Mouse (Mus musculus) WW6 (cell line): ENCODE measurements around the gene Bad.

Experiments
- DNase-seq: peaks from one replicate; pipeline ENCODE4 v3.0.0-alpha.2; 2013; ENCODE audit warnings: low read depth, low spot score

Gene Bad

DNA sequence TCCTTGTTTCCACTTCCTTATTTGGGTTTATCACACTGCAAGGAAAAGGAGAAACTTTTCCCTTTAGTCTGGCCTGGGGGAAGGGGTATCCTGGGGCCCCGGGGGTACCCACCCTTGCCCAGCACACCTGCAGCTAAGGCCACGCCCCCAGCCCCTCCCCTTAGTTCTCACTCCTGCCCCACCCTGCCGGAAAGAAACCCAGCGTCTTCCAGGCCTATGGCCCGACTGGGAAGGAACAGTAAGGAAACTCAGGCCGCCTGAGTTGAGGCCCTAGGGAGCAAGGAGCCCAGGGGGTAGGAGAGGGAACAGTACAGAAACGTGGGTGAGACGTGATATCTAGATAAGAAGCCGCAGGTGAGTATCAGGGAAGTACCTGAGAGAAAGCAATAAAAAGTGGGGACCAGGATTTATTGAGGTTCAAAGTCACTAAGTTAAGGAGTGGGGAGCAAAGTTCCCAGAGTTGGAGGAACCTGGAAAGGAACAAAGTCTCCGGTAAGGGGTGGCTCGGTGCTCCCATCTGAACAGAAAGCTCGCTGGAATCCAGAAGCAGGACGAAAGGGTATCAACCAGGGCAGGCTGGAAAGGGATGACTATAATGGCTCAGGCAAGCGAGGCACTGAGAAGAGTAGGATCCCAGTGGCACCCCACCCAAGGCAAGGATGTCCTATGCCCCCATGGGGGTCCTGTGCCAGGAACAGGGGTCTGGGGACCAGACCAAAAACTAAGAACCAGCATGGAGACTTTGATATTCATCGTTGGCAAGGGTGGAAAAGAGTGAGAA, 27.0 kb downstream of the Bad start:
- no peak for DNase-seq

DNA sequence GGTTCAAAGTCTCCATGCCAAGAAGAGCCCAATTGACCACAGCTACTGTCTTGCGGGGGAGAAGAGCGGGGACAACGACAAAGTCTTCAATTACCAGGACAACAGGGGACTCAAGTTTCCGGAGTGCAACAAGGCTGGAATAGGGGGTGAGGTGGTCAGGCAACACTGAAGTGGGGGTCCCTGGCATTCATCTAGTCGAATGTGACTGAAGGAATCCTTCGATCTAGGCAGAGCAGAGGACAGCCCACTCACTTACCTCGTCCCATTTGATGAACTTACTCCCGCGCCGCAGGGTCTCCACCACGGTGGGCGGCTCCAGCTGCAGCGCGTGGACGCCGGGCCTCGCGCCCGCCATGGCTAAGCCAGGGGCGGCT, 27.6 kb downstream of the Bad start:
- DNase-seq, result no peak

DNA sequence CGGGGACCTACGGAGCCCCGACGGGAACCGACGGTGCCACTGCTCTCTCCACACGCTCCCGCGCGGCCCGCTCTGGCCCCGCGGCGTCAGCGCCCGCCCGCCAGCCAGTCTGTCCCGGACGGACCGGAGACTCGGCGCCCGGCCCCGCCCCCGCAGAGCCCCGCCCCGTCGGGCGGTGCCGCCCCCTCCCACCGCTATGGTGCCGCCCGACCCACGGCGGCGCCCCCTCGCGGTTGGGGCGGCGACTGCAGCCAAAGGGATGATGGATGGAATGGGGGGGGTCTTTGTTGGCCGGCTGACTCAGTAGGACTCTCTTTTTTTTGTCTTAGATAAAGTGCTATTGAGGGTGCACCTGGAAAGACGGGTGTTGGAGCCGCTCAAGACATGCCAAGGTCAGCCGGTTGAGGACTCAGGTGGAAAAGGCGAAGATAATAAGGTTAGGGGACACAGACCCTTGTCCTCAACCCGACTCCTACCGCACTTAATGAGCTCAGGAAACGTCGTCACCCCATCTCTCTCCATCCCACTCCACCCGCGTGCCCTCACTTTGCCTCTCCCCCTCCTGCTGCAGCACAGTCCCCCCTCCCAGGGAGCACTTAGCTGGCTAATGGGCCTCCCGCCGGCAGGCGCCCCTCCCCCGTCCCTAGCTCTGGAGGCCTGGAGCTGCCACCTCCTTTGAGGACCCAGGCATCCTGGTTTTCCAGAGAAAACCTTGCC, 28.2 kb downstream of the Bad start:
- DNase-seq, result no peak

DNA sequence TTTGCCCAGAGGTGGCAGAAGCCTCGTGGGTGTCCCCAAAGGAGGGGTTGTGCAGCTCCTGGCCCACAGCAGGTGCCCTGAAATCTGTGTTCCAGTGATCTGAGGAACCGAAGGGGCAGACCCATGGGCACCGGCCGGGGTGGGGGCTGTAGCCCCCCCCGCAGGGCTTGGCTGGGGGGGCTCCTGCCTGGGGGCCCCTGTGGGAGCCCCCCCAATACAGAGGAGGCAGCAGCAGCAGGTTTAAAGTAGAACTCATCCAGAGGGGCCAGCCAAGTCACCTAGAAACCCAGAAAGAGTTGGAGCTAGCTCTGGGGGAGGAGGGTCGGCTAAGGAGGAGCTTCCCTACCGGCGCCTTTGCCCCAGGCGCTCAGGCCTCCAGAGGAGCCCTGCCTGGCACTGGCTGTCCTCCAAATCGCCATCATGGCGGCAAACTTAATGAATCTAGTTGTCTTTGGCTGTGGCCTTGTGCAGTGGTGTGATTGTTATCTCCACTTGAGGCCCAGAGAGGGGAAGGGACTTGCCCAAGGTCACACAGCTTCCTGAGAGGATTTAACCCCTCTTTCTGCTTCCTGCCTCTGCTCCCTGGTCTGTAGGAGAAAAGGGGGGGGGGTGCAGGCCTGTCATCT, 28.9 kb downstream of the Bad start:
- no peak for DNase-seq

DNA sequence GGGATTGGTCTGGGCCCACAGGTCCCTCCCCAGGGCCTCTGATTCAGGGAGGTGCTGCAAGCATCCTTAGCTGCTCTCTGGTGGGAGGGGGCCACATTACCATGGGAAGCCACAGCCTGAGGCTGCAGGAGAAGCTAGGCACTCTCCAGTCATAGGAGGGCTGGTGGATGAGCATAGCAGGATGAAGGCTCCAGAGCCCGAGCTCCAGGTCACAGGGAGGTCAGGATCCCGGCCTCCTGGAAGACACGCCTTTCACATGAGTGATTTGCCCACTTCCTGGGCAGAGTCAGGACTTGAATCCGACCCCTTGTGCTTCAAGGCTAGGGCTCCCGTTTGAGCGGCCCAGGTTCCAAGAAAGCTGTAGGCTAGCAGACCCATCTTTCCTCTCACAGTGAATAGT, 30.0 kb downstream of the Bad start:
- DNase-seq, result no peak

DNA sequence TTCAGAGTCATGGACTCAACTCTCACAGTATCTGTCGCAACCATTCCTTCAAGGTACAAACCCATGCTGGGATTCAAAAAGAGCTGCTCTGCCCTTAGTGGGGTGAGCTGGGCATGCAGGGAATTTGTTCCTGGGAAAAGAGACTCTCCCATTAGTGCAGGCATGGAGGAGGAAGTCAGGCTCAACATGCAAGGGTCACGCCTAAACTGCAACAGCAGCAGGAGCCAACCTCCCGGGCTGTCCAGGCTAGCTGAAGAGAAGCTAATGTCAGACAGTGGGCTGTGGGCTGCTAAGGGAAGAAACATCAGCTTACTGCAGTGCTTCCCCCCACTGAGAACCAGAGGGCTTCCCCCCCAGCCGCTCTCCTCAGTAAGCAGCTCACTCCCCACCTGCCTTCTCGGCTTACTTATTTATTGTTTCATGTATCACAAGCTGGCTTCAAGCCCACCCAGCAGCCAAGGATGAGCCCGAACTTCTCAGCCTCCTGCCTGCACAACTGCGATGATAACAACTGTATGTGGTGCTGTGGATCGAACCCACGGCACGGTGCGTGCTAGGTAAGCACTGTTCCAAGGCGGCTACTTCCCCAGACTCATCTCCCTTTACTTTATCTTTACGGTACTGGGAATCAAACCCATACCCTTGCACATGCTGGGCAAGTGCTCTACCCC, 30.7 kb downstream of the Bad start:
- DNase-seq, result no peak

DNA sequence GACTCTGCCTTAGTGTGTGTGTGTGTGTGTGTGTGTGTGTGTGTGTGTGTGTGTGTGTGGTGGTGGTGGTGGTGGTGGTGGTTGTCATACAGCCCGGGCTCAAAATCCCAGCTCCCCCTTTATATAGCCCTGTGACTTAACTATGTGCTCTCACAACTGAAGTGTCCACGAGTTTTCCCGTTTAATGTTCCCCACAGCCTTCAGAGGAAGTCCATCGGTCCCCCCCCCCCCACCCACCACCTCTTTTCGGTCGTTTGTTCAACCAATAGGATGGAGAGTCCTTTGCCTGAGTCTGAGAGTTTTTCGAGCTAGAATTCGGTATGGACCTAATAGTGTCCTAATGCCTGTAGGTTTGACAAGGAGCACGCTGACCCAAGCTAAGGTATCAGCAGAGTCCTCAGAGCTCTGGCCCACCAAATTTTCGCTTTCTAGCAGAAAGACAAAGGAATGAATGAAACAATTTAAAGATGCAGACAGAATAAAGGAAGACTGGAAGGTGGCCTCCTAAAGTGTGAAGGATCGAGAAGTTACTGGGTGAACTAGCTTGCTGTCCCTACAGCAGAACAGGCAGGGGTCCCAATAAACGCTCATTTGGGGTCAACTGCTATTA, 32.0 kb downstream of the Bad start:
- no peak for DNase-seq

DNA sequence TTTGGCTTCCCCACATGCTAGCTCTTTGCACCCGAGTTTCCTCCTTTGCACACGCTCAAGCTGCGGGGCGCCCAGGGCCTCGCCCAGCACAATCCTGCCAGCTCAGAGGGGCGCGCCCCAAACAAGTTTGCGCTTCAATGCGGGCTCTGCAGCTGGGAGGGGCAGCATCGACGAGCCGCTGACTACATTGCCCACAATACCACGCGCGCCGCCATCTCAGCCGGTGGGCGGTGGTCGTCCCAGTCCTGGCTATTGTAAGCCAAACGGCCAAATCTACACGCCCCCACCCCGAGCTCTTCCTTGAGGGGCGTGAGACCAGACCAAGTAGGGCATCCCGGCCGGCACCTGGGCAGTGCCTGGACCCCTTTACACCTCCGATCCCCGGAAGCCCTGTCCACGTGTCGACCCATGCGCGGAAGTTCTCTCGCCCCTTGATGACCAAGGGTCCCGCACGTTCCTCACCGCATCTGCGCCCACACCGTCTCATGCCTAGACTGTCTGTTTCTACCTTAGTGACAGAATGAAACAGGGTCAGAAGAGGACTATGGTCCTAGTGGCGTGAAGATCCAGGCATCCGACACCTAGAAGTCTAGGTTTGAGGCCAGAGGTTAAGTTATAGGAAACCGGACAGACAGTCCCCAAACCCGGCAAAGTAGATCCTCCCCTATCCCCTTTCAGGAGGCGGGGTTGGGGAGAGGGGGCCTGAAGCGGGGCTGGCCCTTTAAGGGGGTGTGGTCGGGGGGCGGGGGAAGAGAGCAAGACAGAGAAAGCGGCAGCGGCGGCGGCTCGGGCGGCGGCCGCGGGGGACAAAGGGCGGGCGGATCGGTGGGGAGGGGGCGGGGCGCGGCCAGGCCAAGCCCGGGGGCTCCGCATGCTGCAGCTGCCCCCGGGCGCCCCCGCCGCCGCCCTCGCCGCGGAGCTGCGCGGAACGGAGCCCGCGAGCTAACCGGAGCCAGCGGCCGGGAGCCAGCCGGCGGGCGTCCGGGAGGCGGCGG, 32.8 kb downstream of the Bad start, which contains the start of gene Ppp1r14b:
Gene Ppp1r14b (plus strand): TSS at position 758 of the 995 bp plus-strand sequence.
- peak; percentile 70 for DNase-seq

DNA sequence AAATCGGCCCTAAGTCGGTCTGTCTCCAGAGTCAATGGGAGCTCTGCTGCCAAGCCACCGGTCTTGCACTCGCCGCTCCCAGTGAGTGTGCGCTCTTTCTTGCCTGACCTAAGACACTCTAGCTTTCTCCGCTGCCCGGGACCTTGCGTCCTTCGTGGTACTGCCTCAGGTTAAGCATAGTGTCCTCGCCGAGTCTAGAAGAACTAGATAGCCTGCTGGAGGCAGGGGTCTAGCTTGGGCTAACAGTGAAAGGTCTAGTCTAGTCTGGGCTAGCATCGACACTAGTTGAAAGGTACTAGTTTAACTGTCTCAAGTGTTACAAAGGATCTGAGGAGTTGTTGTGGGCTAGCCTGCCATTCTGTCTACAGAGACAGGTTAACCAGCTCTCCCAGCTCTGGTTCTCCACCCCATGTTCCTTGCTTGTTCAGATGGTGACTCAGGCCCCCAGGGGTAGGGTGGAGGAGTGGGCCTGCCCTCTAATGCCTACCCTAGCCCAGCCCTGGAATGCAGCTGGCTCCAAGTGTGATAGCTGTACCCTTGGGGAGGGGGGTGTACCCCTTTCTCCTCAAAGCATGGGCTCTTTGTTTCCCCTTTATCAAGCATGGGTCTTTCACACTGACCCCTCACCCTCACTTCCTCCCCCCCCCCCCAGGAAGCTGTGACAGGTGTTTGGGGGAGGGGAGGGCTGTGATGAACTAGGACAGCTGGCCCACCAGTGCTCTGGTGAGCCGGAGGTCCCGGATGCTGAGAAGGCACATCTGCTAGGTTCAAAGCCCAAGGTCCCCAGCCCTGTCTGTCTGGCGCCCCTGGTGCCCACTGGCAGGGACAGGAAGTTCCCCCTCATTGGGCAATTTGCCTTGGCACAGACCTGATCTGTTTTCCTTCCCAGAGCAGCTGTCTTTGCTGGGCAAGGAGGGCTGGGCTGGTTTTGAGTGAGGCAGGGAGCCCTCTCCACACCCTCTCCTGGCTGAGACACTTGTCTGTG, 34.2 kb downstream of the Bad start, which contains the start of gene Plcb3:
Gene Plcb3 (minus strand): TSS at position 934 of the 985 bp plus-strand sequence.
- DNase-seq, result no peak

DNA sequence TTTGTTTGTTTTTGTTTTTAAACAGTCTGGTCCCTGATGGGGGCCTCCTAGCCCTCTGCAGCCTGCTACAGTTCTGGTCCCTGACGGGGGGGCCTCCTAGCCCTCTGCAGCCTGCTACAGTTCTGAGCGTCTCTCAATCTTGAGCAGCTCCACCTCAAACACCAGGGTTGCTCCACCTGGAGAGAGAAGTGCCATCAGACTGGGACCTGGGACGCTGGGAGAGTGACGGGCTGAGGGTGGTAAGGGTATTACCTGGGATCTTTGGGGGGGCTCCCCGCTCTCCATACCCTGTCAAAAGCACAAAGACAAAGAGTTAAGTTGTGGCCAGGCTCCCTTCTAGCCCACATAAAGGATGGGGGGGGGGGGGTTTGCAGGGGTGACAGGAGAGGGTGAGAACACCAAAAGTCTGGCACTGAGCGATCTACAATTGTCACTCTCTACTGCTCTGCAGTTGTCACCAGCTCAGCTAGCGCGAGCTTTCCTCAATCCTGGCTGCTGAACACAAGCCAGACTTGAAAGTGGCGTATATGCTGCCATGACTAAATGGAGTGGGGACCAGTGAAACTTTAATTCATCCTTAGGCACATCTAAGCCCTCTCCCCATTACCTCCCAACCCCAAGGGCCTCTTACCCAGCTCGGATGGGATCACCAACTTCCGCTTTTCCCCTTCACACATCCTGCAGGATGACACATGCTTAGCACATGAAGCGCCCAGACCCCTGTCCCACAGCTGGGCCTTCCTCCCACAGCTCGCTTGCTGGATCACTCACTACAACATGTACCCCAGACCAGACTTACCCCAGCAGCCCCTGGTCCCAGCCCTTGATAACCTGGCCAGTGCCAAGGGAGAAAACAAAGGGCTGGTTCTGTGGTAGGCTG, 36.3 kb downstream of the Bad start:
- no peak for DNase-seq

DNA sequence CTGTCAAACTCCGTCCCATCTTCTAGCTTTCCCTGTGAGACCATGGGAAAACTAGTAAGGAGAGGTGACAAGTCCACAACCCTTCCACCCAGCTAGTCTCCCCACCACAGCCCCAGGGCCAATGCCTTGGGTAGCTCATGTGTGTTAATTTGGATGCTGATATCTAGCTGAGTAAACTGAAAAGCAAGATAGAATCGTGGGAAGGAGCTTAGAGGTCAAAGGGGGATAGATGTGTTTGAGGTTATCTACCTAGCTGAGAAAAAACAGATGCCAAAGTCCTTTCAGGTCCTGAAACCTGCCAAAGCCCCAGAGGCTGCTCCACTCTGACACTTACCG, 36.9 kb downstream of the Bad start:
- DNase-seq, result no peak

DNA sequence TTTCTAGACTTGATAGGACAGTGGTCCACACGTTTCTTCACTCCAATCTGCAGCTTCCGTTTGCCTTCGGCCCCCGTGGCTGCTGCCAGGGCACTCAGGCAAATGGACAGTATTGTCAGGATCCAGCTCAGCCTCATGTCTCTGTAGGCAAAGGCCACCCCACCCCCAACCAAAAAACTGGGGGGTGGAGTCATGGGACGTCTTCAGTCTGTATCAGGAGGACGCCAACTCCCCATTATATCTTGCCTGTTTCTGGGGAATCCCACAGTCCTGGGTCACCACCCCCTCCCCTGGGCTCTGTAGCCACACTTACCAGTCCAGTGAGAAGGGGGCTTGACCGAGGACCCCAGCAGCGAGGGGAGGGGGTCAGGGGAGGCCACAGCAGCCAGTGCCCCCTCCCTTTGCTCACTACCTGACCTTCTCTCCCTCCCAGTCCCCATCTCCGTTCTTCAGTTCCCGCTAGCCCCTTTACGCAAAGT, 37.4 kb downstream of the Bad start:
- no peak for DNase-seq

DNA sequence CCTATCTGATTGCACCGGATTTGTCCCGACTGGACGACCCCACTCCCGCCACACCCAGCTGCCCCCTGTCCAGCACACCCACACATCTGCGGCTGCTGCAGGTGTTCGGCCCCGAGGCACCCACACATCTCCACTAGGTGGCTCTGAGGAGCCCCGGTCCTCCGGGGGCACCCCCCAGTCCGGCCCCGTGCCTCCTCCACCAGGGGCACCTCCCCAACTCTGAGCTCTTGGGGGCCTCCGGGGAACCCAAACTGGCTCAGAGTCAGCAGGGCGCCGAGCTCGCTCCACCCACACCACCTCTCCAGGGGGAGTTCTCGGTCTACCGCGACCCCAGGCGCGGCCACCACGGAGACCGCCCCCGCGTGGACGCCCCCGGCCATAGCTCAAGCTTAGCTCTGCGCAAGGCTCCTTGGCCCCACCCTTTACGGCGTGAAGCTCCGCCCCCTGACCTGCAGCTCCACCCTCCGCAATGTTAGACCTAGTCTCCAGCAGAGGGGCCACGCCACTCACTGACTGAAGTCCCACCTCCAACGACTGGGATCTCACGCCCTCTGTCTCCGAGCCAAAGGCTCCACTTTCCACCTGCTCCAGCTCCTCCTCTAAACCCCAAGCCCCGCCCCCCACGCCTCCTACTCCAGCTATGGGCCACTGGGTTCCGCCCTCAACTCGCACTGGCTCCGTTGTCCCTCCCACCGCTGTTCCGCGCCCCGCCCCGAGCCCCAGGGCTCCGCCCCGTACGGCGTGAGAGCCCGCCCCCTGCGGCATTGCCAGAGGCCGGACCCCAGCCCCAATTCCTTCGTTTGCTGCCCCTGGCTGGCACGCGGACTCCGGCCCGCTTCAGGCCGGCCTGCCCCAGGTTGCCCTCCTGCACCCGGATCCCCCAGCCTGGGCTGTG, 38.1 kb downstream of the Bad start:
- DNase-seq, result peak; percentile 97

DNA sequence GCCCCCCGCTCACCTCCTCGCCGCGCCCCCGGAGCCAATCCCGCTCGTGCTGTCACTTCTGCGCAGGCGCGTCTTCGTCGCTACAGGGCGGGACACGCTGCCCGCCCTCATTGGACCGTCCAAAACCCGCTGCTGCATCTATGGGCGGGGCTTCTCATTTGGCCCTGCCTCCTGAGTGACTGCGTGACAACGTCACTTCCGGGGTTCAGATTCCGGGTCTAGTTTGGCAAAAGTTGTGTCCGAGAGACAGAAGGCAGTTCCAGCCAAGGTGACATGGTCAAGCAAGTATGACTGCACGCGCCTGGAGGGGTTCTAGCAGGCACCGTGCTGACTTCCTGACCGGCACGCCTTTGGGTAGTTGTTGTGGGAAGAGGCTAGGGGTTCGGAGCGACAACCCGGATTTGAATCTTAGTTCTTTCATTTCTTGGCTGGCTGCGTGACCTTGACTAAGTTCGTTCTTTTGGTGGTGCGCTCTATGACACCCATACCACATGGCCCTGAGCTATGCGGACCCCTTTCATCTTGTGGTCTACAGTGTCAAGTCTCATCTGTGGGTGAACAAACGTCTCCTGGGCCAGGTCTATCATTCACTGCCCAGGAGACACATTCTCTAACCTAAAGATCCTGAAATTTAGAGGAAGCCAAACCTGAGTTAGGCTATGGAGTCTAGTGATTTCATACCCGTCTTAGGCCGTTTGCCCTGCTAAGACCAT, 38.9 kb downstream of the Bad start, which contains the start of gene Fkbp2:
Gene Fkbp2 (minus strand): TSS at position 121 of the 713 bp plus-strand sequence.
- DNase-seq, result peak; percentile 95

DNA sequence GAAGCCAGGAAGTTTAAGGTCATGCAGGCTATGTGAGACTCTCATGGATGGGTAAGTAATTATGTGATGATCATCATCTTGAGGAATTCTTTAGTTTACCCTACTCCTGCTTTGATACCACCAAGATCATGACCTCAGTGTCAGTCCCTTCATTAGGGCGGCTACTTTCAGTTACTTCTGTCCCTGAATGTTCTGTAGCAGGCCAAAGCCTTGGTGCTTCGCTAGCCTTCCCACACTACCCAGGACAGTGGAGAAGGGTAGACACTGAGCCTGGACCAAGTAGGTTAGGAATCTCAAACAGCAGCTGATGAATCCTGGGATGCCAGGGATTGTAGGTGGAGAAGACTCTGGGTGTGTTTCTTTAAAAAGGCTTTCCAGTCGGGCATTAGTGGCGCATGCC, 39.8 kb downstream of the Bad start:
- DNase-seq, result no peak

DNA sequence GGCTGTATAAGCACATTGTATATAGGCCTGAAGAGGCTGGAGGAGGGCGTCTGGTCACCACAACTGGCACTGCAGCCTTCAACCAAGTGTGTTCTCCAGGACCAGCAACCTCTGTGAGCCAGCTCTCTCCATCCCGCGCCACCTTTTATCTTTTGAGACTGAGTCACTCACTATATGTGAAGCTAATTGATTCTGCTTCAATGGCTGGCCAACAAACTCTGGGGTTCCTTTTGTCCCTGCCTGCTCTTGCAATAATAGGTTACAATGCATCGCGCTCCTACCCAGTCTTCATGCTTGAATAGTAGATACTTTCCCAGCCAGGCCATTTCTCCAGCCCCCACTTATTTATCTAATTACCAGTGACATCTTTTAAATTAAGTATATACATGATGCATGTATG, 42.0 kb downstream of the Bad start:
- DNase-seq, result no peak
